In the genomic region with DNA sequence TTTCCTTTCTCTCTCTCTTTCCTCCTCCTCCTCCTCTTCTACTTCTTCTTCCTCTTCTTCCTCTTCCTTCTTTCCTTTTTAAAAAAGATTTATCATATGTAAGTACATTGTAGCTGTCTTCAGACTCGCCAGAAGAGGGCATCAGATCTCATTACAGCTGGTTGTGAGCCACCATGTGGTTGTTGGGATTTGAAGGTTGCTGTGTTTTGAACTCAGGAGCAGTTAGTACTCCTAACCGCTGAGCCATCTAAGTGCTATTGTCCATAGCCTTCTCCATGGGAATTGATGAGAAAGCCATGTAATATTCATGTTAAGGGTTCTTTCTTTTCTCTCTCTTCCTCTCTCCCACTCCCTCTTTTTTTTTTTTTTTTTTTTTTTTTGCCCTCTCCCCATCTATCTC, we compare ENCODE assay signal across 7 mouse cellular contexts. TPM values are rescaled to one million over a fixed set of nuclear protein-coding genes. Genes with fewer than 3 reads are reported as not detected.
A peak's percentile ranks its signal among the peaks of the same experiment; 100 is the strongest.
DNase-seq lines count a peak whose midpoint lies in the region; ATAC-seq lines count a peak whose summit lies in the region.

No protein-coding gene starts in this region.

- WGBS in midbrain, embryonic 16.5 days = 46% methylated on average over 2 of the region's 2 CpGs

- H3K27ac ChIP-seq in midbrain, embryonic 16.5 days (ENCODE audit: low read length) = no peak overlapping the region

- H3K4me1 ChIP-seq in midbrain, embryonic 16.5 days (ENCODE audit: control insufficient read depth, insufficient read depth, low read length) = peaks cover 6% of the 10 kb centered on the region

- H3K9me3 ChIP-seq in midbrain, embryonic 16.5 days (replicated peaks; ENCODE audit: control insufficient read depth, low read length, poor library complexity, severe bottlenecking) = no peaks in the 10 kb centered on the region

- peak; percentile 50 for DNase-seq in kidney, adult 11 months
- no peak for DNase-seq in kidney, adult 18-20 months
- DNase-seq in CD4-positive, CD25-positive, alpha-beta regulatory T cell, adult 2 months (ENCODE audit: low read depth, low spot score) = peak; percentile 72
- DNase-seq in MN1 (ENCODE audit: low spot score) = peak; percentile 35
- peak; percentile 50 to 68 for DNase-seq in kidney, postnatal 25 days
- DNase-seq in urinary bladder, postnatal 25 days (ENCODE audit: low spot score) = no peak

- no peak overlapping the region for H3K9ac ChIP-seq in midbrain, embryonic 16.5 days (ENCODE audit: low read depth, low read length)

- no peaks in the 10 kb centered on the region for H3K27me3 ChIP-seq in midbrain, embryonic 16.5 days (ENCODE audit: control insufficient read depth, insufficient read depth, low read depth, low read length)

- peak; percentile 18; the same call in 1 of the 2 replicates for ATAC-seq in midbrain, embryonic 16.5 days

- peaks cover 19% of the 10 kb centered on the region for H3K36me3 ChIP-seq in midbrain, embryonic 16.5 days (ENCODE audit: control insufficient read depth, insufficient read depth, low read length)

- H3K4me3 ChIP-seq in midbrain, embryonic 16.5 days (ENCODE audit: low read depth, low read length) = no peak overlapping the region

- H3K4me2 ChIP-seq in midbrain, embryonic 16.5 days (ENCODE audit: low read length) = no peak overlapping the region

RNA-seq across cellular contexts. Expression of gene Snapin, which starts 0.5 kb away (rescaled TPM):
- 85.1 and 86.6 TPM in 2 replicates for polyA plus RNA-seq in midbrain, embryonic 16.5 days (2015; fragmentation: Nextera tagmentation; extraction: Ambion mirVana)

RNA-seq across cellular contexts. Expression of gene Ilf2, which starts 15.4 kb away (rescaled TPM):
- polyA plus RNA-seq in midbrain, embryonic 16.5 days (2015; fragmentation: Nextera tagmentation; extraction: Ambion mirVana) = 260 and 272 TPM in 2 replicates

RNA-seq across cellular contexts. Expression of gene Chtop, which starts 17.9 kb away (rescaled TPM):
- polyA plus RNA-seq in midbrain, embryonic 16.5 days (2015; fragmentation: Nextera tagmentation; extraction: Ambion mirVana) = 167 and 181 TPM in 2 replicates

RNA-seq across cellular contexts. Expression of gene S100a1, which starts 22.8 kb away (rescaled TPM):
- polyA plus RNA-seq in midbrain, embryonic 16.5 days (2015; fragmentation: Nextera tagmentation; extraction: Ambion mirVana) = 12.4 and 19.5 TPM in 2 replicates

RNA-seq across cellular contexts. Expression of gene S100a13, which starts 22.9 kb away (rescaled TPM):
- 7.6 and 8.9 TPM in 2 replicates for polyA plus RNA-seq in midbrain, embryonic 16.5 days (2015; fragmentation: Nextera tagmentation; extraction: Ambion mirVana)

Comparison
In these comparisons a context has a peak if more than half of its experiments do, and no peak if none do; other contexts are left out.
1. DNase-seq: peak in kidney, adult 11 months (single experiment), CD4-positive, CD25-positive, alpha-beta regulatory T cell, adult 2 months (single experiment), MN1 (single experiment) and kidney, postnatal 25 days (2 of 2); none in kidney, adult 18-20 months (single experiment) and urinary bladder, postnatal 25 days (single experiment).